Mouse (Mus musculus) thymus, adult 2 months (tissue): ENCODE measurements around the gene Scn11a.

Source experiments
- CTCF ChIP-seq: fragments of 200-500 bp; IDR thresholded peaks from 2 replicates; pipeline ENCODE4 v1.5.1; 2012; ENCODE audit warnings: mild to moderate bottlenecking, control low read depth, low read length, moderate library complexity, borderline replicate concordance; ENCODE audit not compliant: control insufficient read depth, poor library complexity, insufficient read depth; ENCODE audit errors: extremely low read depth
- POLR2A ChIP-seq: fragments of 200-500 bp; IDR thresholded peaks from 2 replicates; pipeline ENCODE4 v1.6.1; 2012; ENCODE audit warnings: mild to moderate bottlenecking, low read length, control low read depth, moderate library complexity; ENCODE audit not compliant: control insufficient read depth, poor library complexity, insufficient read depth; ENCODE audit errors: extremely low read depth

DNA sequence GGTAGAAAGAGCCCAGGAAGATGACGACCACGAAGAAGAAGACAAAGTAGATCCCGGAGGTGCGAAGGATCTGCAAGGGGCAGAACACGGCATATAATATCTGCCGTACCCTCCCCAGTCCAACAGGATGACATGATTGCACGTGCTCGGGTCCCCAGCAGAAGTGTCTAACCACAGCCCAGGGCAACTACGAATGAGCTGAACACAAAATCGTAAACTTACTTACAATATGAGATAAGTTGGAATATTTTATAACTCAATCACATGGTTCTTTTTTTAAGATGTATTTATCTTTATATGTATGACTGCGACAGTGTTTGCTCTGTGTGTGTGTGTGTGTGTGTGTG lies 20.8 kb downstream of the Scn11a start:
- TF ChIP-seq POLR2A (no peak), CTCF (no peak)
